Mouse (Mus musculus): ENCODE measurements around the gene Zfp160.
A peak's percentile ranks its signal among the peaks of the same experiment; 100 is the strongest.
"Not testable (repeated sequence)": the region's sequence is repeated elsewhere in the genome, so short reads cannot be mapped to it uniquely, and the experiment has no call there.

Zfp160 gene

DNA sequence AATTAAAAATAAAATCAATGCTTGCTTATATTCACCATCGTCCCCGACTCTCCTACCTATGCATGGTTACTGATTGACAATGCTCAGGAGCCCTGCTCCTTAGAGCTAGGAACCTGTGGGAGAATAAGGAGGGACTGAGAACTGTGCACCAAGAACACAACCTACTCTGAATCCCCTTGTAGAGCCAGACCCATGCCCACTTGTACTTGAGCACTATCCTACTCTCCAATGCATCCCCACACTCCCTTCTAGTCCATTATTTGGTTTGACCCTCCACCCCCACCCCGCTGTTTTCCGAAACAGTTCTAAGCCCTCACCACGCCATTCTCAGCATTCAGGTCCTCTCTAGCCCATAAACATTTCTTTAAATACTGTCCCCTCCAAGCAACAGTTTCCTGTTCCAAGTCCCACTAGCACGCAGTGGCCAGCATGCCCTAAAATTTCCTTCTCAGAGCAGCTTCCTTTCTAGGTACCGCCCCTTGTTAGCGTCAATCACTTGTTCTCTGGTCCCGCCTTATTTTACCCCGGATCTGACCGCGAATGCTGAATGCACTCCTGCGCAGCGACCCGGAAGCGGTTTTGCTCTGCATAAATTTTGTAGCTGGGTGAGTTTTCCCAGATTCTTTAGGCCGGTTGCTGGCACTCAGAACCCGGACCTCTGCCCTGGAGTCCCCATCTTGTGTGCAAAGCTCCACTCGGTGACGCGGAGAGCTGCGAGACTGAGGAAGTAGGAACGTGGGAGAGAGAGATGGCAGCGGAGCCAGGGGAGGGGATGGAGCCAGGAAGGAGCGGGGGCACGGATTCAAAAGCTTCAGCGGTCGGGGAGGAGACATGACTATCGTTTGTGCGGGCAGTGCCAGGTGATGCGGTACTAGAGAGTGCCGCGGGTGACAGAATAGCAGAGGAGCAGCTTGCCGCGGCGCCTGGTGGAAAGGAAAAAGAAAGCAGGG is at the start of gene Zfp160:
Zfp160 (plus strand) TSS at position 522 of the 950 bp plus-strand sequence.
- peak; percentile 92 to 93 for DNase-seq

DNA sequence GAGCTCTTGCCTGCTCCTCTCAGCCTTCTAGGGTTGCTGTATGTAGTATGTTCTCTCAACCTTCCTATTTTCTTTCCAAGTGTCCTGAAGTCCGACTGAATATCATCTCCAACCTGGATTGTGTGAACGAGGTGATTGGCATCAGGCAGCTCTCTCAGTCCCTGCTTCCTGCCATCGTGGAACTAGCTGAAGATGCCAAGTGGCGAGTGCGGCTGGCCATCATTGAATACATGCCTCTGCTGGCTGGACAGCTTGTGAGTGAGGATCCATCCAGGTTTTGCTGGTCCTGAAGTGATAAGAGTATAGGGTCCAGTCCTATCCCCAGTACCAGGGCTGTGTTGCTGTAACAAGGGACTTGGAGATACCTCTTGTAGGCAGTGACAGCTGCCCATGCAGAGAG is 48.3 kb upstream of the Zfp160 start:
- DNase-seq, result no peak

DNA sequence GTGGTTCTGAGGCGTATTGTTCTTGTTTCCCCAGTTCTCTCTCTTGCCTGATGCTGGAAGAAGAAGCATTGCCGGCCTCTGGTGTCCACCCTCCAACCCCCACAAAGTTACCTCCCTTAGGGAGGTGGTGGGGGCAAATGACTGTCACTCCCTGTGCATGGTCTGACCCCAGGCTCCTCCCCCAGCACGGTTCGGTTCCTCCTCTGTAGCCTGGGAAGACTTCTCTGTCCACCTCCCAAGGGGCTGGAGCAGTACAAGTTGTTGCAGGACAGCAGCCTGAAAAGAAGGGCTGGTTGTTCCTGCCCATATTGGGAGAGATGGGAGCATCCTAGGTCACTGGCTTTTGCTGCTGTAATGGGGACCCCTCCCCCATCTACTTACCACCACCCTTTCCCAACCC is 43.3 kb upstream of the Zfp160 start:
- peak in 1 of 2 experiments; percentile 1 for DNase-seq

DNA sequence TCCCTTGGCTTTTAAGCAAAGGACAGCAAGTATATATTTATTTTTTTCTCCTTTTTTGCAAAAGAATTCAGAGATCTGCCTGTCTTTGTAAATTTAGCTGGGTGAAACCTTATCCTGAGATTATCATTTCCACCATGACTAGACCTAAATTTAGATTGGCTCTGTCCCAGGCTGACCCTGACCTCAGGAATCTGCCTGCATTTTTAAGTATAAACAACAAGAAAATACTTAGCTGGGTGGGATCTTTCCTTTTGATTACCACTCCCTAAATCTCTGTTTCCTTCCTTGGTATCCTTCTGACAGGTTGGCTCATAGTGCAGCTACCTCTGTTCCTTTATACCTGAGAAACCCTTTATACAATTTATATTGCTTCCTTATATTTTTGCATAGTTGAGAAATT is 42.0 kb upstream of the Zfp160 start:
- peak in 1 of 2 experiments; percentile 0 for DNase-seq

DNA sequence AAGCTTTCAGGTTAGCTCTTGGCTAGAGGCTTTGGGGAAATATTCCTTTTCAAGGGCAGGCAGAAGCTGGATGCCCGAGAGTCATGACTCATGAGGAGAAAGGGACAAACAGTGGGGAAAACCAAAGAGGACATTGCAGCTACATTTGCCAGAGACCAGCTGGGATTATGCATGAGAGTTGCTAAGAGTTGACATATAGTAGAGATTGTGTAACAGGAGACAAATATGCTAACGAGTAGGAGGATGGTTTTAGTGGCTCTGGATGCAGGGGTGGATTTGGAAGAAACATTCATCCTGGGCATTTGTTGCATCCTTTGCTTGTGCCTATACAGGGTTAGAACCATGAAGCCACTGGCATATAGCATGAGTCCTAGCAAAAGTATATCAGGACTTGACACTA is 15.0 kb upstream of the Zfp160 start:
- no peak for DNase-seq

DNA sequence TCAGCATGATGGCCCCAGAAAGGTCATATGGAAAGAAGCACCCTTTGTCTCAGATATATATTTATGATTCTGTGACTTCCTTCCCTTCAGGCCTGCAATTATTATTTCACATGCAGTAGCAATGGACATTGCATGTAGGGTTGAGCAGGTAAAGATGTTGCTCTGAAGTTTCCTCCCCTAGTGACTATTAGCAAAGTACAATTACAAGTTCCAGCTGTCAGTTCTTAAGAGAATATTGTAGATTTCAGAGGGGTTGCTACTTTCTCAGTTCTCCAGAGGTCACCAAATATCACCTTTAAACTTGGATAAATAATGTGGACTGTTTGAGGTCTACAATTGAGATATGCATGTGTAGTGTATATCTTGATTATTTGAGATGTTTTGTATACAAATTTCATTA is 12.3 kb upstream of the Zfp160 start, which contains the start of gene Vmn1r233:
Vmn1r233 (minus strand) TSS at position 101 of the 400 bp plus-strand sequence.
- DNase-seq, result no peak

DNA sequence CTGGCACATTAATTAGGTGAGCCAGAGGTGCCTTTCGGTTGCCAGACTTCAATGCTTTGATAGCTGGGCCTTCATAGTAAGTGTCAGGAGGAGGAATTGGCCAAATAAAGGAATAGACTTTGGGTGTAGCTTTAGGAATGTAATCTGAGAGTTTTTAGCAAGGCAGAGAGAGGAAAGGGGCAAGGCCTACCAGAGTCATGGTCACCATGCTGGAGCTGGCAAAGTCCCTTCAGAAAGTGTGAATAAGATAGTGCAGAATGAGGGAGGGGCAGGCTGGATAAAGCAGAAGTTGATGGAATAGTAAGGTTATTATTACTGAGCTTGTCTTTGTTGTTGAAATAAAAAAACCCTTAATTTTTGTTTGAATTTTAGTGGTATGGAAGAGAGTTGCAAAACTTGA is 1.0 kb downstream of the Zfp160 start:
- peak; percentile 7 to 11 for DNase-seq

DNA sequence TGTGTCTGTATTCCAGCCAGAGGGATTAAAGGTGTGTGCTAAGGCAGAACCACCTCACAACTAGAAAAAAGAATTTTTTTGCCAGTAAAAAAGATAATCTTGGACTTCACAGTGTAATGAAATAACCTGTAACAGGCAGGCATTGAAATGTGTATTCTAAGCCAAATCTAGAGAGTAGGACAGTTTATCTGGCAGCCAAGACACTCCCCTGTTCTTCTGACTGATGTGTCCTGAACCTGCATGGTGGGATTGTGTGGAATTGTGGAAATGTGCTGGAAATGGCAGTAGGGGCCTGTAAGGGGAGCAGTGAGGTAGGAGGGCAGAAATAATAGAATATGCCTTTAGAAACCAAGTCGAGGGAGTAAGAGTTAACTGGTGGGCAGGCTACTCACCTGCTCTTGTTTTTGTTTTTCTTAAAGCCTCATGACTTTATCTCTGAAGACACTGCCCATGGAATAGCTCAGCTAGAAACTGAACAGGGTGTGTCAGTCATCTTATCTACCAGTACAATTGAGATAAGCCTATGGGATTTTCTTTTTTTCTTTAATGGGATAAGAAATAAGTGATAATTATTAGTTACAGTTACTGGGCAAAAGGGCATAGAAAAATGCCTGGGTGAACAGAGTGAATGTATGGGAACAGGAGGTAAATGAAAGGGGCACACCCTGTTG is 9.8 kb downstream of the Zfp160 start:
- DNase-seq, result no peak

DNA sequence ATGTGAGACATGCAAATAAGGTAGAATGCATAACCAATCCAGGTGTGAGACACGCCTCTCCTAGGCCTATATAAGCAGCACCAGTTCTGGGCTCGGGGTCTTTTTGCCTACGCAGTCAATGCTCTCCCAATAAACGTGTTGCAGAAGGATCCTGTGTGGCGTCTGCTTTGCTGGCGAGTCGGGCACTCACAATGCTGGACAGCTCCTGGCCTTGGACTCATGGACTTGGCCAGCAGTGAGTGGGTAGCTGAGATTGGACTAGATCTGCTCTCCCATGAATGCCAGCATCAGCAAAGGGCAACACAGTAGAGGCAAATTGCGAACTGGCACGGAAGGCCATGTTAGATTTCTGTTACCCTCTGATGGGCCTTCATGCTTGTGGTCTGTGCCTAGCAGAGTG is 39.3 kb downstream of the Zfp160 start:
- not testable (repeated sequence) for DNase-seq

DNA sequence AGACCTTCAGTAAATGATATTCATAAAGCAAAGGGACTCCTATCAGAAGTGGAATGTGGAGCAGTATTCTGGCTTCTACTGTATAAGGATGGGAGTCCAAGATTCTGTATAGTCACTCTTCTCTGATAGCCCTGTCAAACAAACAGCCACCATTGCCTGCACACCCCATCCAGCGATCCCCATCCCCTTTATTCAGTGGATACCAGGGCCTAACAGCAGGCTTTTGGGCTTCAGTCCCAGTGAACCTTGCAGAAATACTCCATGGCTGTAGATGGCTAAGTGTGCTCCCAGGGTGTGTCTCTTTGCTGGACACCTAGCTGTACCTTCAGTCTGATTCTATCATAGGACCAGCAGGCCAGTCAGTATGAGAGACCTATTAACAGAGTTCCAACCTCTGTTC is 42.2 kb downstream of the Zfp160 start:
- no peak for DNase-seq

DNA sequence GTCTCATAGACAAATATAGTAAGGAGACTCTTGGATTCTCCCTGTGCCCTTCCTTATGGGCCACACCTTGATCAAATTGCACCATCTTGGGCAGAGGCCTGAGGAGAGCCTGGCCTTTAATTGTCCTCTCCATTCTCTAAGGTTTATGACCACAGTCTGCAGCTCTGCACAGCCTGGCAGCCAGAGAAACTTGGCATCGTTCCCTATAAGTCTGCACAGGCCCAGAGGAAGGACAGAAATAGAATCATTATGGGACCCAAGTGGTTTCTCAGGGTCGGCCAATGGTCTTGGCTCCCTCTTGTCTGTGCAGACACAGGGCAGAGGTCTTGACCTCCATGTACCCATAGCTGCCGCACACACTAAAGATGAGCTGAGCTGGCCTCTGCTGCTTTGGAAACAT is 42.6 kb downstream of the Zfp160 start:
- DNase-seq, result not testable (repeated sequence)

DNA sequence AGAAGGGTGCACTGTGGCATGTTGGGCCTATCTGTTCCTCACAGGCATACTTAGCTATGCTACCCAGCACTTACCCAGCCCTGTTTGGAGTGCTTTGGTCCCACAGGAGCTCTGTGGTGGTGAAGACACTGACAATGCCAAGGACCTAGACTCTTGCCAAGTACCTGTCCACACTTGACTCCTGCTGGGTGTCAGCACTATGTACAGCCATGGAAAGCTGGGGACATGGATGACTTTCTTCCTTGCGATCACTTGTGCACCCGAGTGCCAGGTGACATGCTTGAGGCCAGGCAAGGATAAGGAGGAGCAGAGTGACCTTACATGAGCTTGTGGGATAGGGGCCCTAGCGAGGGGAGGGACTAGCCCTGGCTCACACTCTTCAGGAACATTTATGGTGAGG is 43.2 kb downstream of the Zfp160 start:
- not testable (repeated sequence) for DNase-seq

DNA sequence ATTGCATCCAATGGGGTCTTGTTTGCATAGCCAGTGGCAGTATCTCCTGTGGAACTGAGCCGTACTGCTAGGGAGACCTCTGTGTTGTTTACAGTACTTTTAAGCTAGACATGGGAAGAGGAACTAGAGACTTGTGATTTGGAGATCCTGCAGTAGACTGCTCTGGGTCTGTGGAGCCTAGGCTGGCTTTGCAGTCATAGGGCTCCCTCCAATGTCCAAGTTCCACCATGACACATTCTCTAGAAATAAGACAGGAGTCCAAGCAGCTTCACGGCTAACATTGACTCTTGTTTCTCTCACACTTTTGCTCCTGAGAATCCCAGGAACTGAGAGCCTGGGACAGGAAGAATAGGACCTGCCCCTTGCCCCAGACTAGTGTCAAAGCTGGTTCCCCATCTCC is 44.6 kb downstream of the Zfp160 start:
- no peak for DNase-seq

DNA sequence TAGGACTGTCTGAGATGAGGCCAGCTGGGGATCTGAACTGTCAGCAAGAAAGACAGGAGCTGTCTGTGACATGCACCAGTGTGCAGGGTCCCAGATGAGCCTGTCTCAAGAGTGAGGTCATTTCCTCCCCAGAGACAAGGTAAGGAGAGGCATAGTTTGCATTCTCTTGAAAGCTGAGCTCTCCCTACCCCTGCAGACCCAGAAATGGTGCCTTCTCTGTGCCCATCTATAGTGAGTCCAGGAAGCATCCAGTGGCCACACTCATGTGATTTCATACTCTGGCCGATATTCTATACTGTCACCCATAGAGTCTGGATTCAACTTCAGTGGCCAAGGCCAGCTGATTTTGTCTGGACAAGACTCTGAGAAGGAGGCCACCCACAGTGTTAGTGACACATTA is 46.4 kb downstream of the Zfp160 start:
- DNase-seq, result not testable (repeated sequence)

DNA sequence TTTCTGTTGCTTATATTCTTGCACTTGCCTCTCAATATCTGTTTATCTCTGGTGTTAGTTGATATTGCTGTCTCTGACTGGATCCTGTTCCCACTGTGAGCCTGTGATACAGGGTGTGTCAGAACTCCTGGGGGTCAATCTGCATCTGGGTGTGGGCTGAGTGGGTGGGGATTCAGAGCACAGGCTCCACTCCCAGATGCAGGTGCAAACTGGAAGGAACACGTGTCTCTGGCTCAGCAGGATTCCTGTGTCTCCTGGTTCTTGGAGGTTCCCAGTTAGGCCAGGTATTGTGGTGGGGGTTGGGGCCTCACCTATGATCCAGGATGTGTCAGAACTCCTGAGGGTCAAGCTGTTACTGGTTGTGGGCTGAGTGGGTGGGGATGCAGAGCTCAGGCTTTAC is 56.8 kb downstream of the Zfp160 start:
- DNase-seq, result no peak

DNA sequence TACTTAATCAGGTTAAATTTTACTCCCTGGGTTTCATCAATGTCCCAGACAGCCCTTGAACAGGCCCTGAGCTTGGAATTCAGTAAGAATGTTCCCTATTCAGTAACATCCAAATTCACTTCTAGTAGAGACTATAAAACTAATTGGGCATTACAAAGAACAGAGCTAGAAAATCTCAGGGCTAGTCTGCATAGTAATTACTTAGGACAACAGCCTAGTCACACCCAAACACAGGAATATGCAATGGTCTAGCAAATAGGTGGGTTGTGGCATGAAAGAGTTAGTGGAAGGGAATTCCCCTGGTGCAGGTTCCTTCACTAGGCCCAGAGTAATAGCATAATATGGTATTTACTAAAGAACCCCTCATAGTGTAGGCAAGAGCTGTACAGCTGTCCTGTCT is 58.3 kb downstream of the Zfp160 start:
- DNase-seq, result no peak

DNA sequence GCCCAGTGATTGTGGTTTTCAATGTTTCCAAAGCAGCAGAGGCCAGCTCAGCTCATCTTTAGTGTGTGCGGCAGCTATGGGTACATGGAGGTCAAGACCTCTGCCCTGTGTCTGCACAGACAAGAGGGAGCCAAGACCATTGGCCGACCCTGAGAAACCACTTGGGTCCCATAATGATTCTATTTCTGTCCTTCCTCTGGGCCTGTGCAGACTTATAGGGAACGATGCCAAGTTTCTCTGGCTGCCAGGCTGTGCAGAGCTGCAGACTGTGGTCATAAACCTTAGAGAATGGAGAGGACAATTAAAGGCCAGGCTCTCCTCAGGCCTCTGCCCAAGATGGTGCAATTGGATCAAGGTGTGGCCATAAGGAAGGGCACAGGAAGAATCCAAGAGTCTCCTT is 60.7 kb downstream of the Zfp160 start:
- DNase-seq, result not testable (repeated sequence)

DNA sequence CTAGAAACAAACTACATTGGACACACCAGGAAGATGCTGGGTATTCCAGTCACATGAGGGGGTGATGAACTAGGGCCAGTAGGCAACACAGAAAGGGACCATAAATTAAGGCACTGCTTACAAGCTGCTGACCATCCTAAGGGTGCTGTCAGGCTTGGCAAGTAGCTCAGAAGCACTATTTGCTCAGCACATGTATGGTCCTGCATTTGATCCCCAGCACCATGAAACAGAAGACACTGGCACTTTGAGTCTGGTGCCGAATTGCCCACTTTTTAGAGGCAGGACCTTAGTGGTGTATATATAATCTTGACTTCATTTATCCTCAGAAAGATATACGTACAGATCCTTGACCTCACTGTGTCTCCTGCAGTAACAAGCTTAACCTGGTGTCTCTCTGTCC is 62.3 kb downstream of the Zfp160 start:
- not testable (repeated sequence) for DNase-seq
